Mouse (Mus musculus): ENCODE measurements at regions not wholly inside any gene's neighbourhood (a gene's known extent, or its start where the extent isn't known, plus 50 kb on each side); places are given as distances from the start of the nearest gene placed in this dataset.

- DNase-seq (ENCODE audit: extremely low read depth, insufficient read length, low spot score): no peak
Measured at GRCm38 (mm10) chr13:54285968-54286367, 85.2 kb upstream of the Cplx2 start.

- DNase-seq (ENCODE audit: extremely low read depth, insufficient read length, low spot score): no peak
Measured at GRCm38 (mm10) chr13:54286616-54287015, 84.5 kb upstream of the Cplx2 start.

DNA sequence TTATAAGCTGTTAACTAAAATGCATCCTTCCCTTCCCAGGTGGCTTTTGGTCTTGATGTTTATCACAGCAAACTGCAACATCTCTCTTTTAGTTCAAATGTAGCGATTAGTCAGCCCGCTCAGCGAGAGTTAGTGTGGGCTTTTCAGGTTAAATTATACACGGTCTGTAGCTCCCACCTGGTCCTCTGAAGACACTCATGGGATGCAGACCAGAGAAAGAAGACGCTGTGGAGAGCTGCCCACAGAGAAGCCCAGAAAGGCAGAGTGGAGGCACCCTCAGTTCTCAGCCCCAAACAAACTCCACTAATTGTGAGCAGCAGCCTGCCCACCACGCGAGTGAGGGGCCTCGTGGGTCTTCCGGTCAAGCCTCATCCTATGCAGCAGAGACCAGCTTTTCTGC, 81.1 kb upstream of the Cplx2 start:
- DNase-seq (ENCODE audit: extremely low read depth, insufficient read length, low spot score): no peak

DNA sequence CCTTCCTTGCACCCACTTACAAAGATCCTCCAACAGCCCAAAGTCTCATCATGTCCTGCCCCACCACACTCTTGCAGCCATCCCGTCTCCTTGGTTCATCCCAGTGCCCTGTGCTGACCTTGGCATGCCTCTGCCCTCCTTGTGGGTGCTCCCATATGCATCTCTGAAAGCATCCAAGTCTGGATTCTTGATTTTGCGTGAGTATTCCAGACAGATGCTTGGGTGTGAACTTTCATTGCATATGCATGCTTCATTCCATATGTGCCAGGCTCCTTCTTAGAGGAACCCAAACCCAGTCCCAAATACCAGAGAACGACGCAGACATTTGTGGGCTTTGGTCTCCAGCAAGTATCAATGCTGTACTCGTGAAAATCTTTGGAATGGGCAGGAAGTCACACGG, 78.8 kb upstream of the Cplx2 start:
- DNase-seq (ENCODE audit: extremely low read depth, insufficient read length, low spot score): no peak

DNA sequence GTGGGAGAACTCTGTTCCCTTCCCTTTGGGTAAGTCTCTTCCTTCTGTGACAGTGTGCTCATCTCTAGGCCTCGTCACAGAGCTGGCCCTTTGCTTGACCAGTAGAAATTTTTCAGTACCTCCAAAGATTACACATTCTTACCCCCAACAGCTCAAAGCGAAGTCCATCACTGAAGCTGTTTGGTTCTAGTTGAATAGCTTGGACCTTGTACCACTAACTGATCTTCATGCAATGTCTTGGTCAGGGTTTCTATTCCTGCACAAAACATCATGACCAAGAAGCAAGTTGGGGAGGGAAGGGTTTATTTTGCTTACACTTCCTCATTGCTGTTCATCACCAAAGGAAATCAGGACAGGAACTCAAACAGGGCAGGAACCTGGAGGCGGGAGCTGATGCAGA, 78.1 kb upstream of the Cplx2 start:
- DNase-seq (ENCODE audit: extremely low read depth, insufficient read length, low spot score): no peak

DNA sequence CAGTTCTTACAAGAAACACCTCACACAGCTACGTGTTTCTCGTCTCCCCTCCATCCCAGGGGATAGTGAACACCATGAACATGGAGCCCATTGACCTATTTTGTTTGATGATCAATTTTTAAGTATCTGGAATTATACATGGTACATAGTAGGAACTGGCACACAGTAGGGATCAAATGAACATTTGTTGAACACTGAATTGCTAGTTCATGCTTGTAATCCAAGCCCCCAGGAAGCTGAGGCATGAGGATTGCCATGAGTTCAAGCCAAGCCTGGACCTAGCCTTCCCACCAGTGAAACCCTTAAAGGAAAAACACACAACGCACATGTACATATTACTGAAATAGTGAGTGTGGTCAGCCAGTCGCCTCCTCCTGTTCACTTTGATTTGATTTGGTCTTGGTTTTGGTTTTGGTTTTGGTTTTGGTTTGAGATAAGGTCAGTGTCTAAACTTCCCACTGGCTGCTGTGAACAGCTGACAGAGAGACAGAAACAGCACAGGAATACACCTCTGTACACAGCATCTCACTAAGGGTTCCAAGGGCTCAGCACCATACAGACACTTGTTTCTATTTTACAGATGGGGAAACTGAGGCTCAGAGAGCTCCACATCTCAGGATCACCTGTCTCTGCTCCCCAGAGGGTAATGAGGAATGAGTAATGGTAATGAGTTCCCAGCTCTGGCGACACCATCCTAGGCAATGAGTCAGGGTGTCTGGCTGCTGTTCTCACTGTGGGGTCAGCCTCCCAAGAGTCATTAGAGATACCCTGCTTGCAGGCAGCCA, 75.5 kb upstream of the Cplx2 start:
- peak; percentile 15 for DNase-seq (ENCODE audit: extremely low read depth, insufficient read length, low spot score)

- no peak for DNase-seq (ENCODE audit: extremely low read depth, insufficient read length, low spot score)
Measured at GRCm38 (mm10) chr13:54296260-54296555, 74.9 kb upstream of the Cplx2 start.

GRCm38 (mm10) chr13:54298851-54299250, 72.3 kb upstream of the Cplx2 start:
- DNase-seq (ENCODE audit: extremely low read depth, insufficient read length, low spot score): no peak

DNA sequence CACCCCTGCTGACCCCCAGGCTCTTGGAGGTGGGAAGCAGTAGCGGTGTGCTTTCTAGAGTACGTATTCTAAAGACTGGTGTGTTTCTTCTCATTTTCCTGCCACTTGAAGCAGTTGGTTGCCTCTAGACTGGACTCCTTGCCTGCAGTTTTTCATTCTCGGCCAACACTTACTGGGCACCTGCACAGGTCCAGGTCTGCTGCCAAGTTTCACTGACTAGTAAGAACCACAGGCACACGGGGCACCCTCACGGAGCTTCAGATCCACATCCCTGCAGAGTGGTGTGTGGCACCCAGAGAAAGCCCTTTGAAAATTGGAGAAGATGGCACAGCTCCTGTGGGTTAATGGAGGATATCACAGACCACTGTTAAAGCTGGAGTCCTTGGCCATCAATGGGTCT, 71.9 kb upstream of the Cplx2 start:
- no peak for DNase-seq (ENCODE audit: extremely low read depth, insufficient read length, low spot score)

DNA sequence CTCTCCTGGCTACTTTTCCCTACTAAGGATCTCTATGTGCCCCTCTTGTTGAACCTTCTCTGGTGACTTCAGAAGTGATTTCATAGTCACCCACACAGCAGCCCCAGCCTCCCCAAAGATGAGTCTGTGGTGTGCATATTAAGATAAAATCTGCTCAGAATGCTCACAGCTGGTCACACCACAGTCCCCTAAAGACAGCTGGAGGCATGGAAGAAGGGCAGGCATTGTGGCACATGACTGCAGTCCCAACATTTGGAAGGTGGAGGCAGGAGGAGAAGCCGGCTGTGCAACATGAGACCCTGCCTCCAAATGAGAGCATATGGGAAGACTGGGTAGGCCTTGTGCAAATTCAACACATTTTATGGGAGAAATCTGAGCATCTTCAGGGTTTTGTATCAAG, 70.0 kb upstream of the Cplx2 start:
- DNase-seq (ENCODE audit: extremely low read depth, insufficient read length, low spot score): no peak

- peak; percentile 28 for DNase-seq (ENCODE audit: extremely low read depth, insufficient read length, low spot score)
Measured at GRCm38 (mm10) chr13:54301677-54302076, 69.5 kb upstream of the Cplx2 start.

- DNase-seq (ENCODE audit: extremely low read depth, insufficient read length, low spot score): peak; percentile 66
Measured at GRCm38 (mm10) chr13:54302351-54303070, 68.6 kb upstream of the Cplx2 start.

DNA sequence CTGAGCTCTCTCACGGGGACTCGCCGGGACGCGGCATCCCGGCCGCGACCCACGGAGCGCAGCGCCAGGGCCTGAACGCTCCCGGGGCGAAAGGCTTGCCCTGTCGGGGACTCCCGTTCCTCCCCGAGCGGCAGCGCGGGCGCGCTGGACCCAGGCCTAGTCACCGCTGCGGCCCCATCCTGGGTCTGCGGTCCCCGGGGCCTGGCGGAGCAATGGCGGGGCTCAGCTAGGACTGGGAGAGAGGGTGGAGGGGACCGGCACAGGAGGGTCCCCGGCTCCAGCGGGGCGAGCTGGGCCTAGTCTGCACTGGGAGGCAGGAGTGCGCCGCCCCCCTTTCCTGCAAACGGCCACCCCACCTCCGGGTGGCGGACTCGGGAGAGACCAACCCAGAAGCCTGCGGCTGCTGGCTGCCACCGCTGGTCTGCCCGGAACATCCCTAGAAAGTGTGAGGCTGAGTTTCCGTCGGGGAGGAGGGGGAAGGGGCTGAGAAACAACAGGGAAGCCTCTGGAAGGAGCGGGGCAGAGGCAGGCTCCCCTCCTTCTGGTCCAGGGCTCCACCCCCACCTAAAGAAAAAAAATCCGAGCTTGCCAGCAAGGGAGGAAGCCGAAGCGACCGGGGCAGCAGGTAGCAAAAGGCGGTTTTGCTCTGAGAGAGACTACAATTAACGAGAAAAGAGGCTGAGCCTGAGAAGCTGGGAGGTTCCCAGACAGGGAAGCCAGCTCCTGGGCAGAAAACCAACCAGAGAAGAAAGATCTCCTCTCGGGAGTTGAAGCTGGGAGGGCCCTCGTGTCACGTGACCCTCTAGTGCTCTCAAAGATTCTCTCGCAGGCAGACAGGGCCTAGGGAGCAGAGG, 67.9 kb upstream of the Cplx2 start:
- peak; percentile 78 for DNase-seq (ENCODE audit: extremely low read depth, insufficient read length, low spot score)

- DNase-seq (ENCODE audit: extremely low read depth, insufficient read length, low spot score): no peak
Measured at GRCm38 (mm10) chr13:54304251-54304650, 66.9 kb upstream of the Cplx2 start.

- no peak for DNase-seq (ENCODE audit: extremely low read depth, insufficient read length, low spot score)
Measured at GRCm38 (mm10) chr13:54308591-54308990, 62.6 kb upstream of the Cplx2 start.

DNA sequence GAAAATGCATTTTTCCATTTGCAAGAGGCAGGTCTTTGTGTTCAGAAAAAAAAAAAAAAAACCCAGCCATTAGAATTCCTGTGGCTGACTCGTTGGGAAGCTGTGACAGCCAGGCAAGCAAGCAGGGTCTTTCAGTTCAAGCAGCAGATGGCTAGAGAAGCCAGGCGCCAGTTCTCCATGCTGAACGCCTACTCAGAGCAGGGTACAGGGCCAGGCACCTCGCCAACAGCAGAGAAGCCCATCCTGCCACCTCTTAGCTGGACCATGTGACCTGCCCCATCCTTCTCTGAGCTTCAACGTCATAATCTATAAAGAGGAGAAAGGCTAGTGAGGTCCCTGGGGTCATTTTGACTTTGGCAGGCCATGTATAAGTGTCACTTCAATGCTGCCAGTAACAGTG, 61.8 kb upstream of the Cplx2 start:
- peak; percentile 21 for DNase-seq (ENCODE audit: extremely low read depth, insufficient read length, low spot score)

GRCm38 (mm10) chr13:54310144-54310543, 61.0 kb upstream of the Cplx2 start:
- no peak for DNase-seq (ENCODE audit: extremely low read depth, insufficient read length, low spot score)

GRCm38 (mm10) chr13:54311327-54312026, 59.7 kb upstream of the Cplx2 start:
- no peak for DNase-seq (ENCODE audit: extremely low read depth, insufficient read length, low spot score)

GRCm38 (mm10) chr13:54312405-54313185, 58.6 kb upstream of the Cplx2 start:
- DNase-seq (ENCODE audit: extremely low read depth, insufficient read length, low spot score): no peak

DNA sequence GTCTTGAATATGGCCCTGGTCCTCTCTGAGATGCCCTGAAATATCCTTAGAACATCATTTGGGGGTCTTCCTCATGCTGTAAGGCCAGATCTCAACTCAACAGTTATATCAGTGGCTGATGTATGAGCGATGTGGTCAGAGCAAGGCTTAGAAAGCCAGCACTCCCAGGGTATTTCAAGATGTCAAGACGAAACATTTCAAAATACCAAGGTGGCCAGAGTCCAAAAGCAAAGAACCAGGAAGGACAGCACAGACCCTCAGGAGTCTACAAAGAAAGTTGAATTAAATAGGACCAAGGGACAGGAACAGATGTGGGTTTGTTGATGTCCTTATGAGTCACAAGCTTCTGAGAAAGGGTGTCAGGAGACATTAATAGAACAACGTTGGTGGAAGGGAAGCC, 55.8 kb upstream of the Cplx2 start:
- no peak for DNase-seq (ENCODE audit: extremely low read depth, insufficient read length, low spot score)

Data from 3134 (cell line).